Mouse (Mus musculus) cerebellum, adult (tissue): ENCODE results near the gene Nrg3.
"Not testable (repeated sequence)": the region's sequence is repeated elsewhere in the genome, so short reads cannot be mapped to it uniquely, and the experiment has no call there.

Experiments used
- ATAC-seq: cut with Nextera tagmentation; 2 replicates; pipeline ENCODE4 v1.9.2; 2017; ENCODE audit warnings: mild to moderate bottlenecking, moderate library complexity, mixed read lengths; ENCODE audit not compliant: insufficient number of reproducible peaks, low FRiP score, low TSS enrichment

Nrg3 gene

GRCm38 (mm10) chr14:38374660-38375059 is 1098.2 kb downstream of the Nrg3 start:
- no peak for ATAC-seq

- no peak for ATAC-seq
Observed at GRCm38 (mm10) chr14:38340967-38341366, 1131.9 kb downstream of the Nrg3 start.

GRCm38 (mm10) chr14:38322841-38323240 is 1150.0 kb downstream of the Nrg3 start:
- ATAC-seq, result not testable (repeated sequence)

- ATAC-seq, result no peak
Observed at GRCm38 (mm10) chr14:38320619-38321340, 1152.1 kb downstream of the Nrg3 start.
